Mouse (Mus musculus) adrenal gland, adult (tissue): ENCODE measurements at regions not wholly inside any gene's neighbourhood (a gene's known extent, or its start where the extent isn't known, plus 50 kb on each side); places are given as distances from the start of the nearest gene placed in this dataset.
"Not testable (repeated sequence)": the region's sequence is repeated elsewhere in the genome, so short reads cannot be mapped to it uniquely, and the experiment has no call there.

Experiments
- DNase-seq, 2 experiments: peaks; one replicate each; pipeline ENCODE4 v3.0.0; 2022 to 2023; ENCODE audit warnings: low spot score in 1 of 2; ENCODE audit not compliant: inconsistent age in 2 of 2

- no peak for DNase-seq
These were observed 159.8 kb upstream of the Trpc7 start for GRCm38 (mm10) chr13:57055409-57056195.

GRCm38 (mm10) chr13:57053361-57053760 is 157.6 kb upstream of the Trpc7 start:
- DNase-seq: no peak

- not testable (repeated sequence) for DNase-seq
These were observed 150.3 kb upstream of the Trpc7 start for GRCm38 (mm10) chr13:57046130-57046529.

GRCm38 (mm10) chr13:57044455-57044854 is 148.7 kb upstream of the Trpc7 start:
- DNase-seq: no peak

GRCm38 (mm10) chr13:57043316-57043974 is 147.7 kb upstream of the Trpc7 start:
- no peak for DNase-seq

- DNase-seq: no peak
These were observed 146.7 kb upstream of the Trpc7 start for GRCm38 (mm10) chr13:57042514-57042913.

GRCm38 (mm10) chr13:57032871-57033270 is 137.1 kb upstream of the Trpc7 start:
- no peak for DNase-seq

GRCm38 (mm10) chr13:57017553-57018341 is 122.0 kb upstream of the Trpc7 start:
- DNase-seq: peak; percentile 12 to 40

- no peak for DNase-seq
These were observed 120.9 kb upstream of the Trpc7 start for GRCm38 (mm10) chr13:57016465-57017272.

GRCm38 (mm10) chr13:57007236-57007635 is 111.4 kb upstream of the Trpc7 start:
- not testable (repeated sequence) for DNase-seq

GRCm38 (mm10) chr13:57003565-57004132 is 107.9 kb upstream of the Trpc7 start:
- DNase-seq: no peak

- DNase-seq: no peak
These were observed 96.2 kb upstream of the Trpc7 start for GRCm38 (mm10) chr13:56992022-56992421.

GRCm38 (mm10) chr13:56974063-56974462 is 78.3 kb upstream of the Trpc7 start:
- DNase-seq: no peak

GRCm38 (mm10) chr13:56955358-56955757 is 59.6 kb upstream of the Trpc7 start:
- no peak for DNase-seq

- DNase-seq: no peak
These were observed 52.3 kb upstream of the Trpc7 start for GRCm38 (mm10) chr13:56948086-56948485.

GRCm38 (mm10) chr13:56947266-56947665 is 51.5 kb upstream of the Trpc7 start:
- no peak for DNase-seq
